Mouse (Mus musculus): ENCODE data around the gene Hemk1. TPM values are rescaled to one million over a fixed set of nuclear protein-coding genes. Genes with fewer than 3 reads are reported as not detected.

The Hemk1 gene
- polyA plus RNA-seq, 1 experiment from 2014 or later = 12.3 TPM

DNA sequence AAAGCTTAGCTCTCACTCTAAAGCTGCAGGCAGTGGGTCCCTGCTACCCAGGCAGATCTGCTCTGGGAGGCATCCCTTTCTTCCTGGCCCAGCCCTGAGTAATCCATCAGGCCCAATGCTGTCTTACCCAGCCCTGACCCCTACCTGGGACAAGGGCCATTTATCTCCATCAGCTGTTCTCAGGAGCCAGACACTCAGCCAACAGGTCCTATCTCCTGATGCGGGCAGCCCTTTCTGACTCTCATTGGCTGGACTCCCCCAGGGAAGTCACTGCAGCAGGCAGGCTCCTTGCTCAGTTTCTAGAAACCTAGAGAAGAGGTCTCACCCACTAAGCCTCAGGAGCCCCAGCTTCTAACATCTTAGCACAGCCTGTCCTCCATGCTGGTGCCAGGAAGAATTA is 30.2 kb upstream of the Hemk1 start:
- Histone ChIP-seq H3K36me3 (no peaks in the 10 kb centered on the region), H3K4me1 (no peaks in the 10 kb centered on the region), H3K9me3 (replicated peaks) (no peaks in the 10 kb centered on the region), H3K9ac (no peak overlapping the region), H3K4me2 (replicated peaks) (no peak overlapping the region), H3K27me3 (peaks cover 21% of the 10 kb centered on the region), H3K4me3 (replicated peaks) (no peak overlapping the region), H3K27ac (replicated peaks) (no peak overlapping the region)
- WGBS = 90% methylated on average over 1 of the region's 1 CpGs
- no peak for ATAC-seq (ENCODE audit: insufficient number of reproducible peaks, low FRiP score, low TSS enrichment, low read depth)

DNA sequence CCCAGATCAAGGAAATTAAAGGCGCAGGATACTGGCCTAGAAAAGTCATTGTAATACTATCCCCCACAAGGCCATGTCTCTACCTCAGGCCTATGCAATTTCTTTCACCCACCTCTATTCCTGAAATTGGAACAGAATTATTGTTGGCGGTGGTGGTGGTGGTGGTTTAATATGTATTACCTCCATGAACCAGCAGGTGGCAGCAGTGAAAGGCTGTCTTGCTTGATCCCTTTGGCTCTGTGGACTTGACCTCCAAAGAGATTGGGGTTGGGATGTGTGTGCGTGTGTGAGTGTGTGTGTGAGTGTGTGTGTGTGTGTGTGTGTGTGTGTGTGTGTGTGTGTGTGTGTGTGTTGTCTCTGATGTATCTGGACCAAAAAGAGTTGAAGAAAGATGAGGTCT is 28.5 kb upstream of the Hemk1 start:
- Histone ChIP-seq H3K4me1 (no peaks in the 10 kb centered on the region), H3K36me3 (no peaks in the 10 kb centered on the region), H3K27me3 (peaks cover 22% of the 10 kb centered on the region), H3K27ac (replicated peaks) (no peak overlapping the region), H3K9me3 (replicated peaks) (no peaks in the 10 kb centered on the region), H3K4me2 (replicated peaks) (no peak overlapping the region), H3K9ac (no peak overlapping the region), H3K4me3 (replicated peaks) (no peak overlapping the region)
- WGBS = 9% methylated on average over 3 of the region's 3 CpGs
- no peak for ATAC-seq (ENCODE audit: insufficient number of reproducible peaks, low FRiP score, low TSS enrichment, low read depth)

- no peak overlapping the region for H3K4me3 ChIP-seq (replicated peaks)
- H3K4me2 ChIP-seq (replicated peaks) = no peak overlapping the region
- WGBS = 17% methylated on average over 3 of the region's 3 CpGs
- 0 out of 2 replicates have a peak, but pooled peaks cover 2% of the 10 kb centered on the region for H3K4me1 ChIP-seq
- no peak overlapping the region for H3K27ac ChIP-seq (replicated peaks)
- no peaks in the 10 kb centered on the region for H3K36me3 ChIP-seq
- peaks cover 13% of the 10 kb centered on the region; the same call in 1 of the 2 replicates for H3K27me3 ChIP-seq
- ATAC-seq (ENCODE audit: insufficient number of reproducible peaks, low FRiP score, low TSS enrichment, low read depth) = no peak
- H3K9me3 ChIP-seq (replicated peaks) = no peaks in the 10 kb centered on the region
- H3K9ac ChIP-seq = no peak overlapping the region
Observed at GRCm38 (mm10) chr9:107360989-107361388, 22.8 kb upstream of the Hemk1 start.

- Histone ChIP-seq H3K4me1 (0 out of 2 replicates have a peak, but pooled peaks cover 2% of the 10 kb centered on the region), H3K27me3 (peaks cover 14% of the 10 kb centered on the region; the same call in 1 of the 2 replicates), H3K4me2 (replicated peaks) (no peak overlapping the region), H3K9me3 (replicated peaks) (no peaks in the 10 kb centered on the region), H3K4me3 (replicated peaks) (no peak overlapping the region), H3K9ac (no peak overlapping the region), H3K36me3 (no peaks in the 10 kb centered on the region), H3K27ac (replicated peaks) (no peak overlapping the region)
- no peak for ATAC-seq (ENCODE audit: insufficient number of reproducible peaks, low FRiP score, low TSS enrichment, low read depth)
- WGBS = 22% methylated on average over 5 of the region's 5 CpGs
Observed at GRCm38 (mm10) chr9:107357651-107358050, 19.5 kb upstream of the Hemk1 start.

GRCm38 (mm10) chr9:107355870-107356765 is 18.0 kb upstream of the Hemk1 start:
- no peak for ATAC-seq (ENCODE audit: insufficient number of reproducible peaks, low FRiP score, low TSS enrichment, low read depth)
- 0 out of 2 replicates have a peak, but pooled peaks cover 2% of the 10 kb centered on the region for H3K4me1 ChIP-seq
- no peaks in the 10 kb centered on the region for H3K36me3 ChIP-seq
- H3K4me2 ChIP-seq (replicated peaks) = no peak overlapping the region
- peaks cover 11% of the 10 kb centered on the region; the same call in 1 of the 2 replicates for H3K27me3 ChIP-seq
- 47% methylated on average over 7 of the region's 7 CpGs for WGBS
- H3K4me3 ChIP-seq (replicated peaks) = no peak overlapping the region
- H3K27ac ChIP-seq (replicated peaks) = no peak overlapping the region
- H3K9ac ChIP-seq = no peak overlapping the region
- H3K9me3 ChIP-seq (replicated peaks) = no peaks in the 10 kb centered on the region

DNA sequence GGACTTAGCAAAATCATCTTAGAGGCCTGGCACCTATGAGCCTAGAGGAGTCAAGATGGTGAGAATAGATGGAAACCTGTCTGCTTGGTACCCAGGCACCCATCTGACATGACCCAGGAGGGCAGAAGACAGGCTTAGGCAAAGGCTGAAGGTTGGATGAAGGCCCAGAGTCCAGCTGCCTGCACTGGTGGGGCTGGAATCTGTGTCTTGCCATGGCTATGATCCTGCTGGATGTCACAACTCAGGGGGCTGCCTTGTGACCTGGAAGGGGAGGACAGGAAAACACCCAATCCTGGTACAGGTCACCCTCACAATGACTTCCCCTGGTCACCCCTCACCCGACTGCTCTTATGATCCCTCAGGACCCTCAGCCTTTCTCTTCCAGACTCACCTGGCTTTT is 16.7 kb upstream of the Hemk1 start:
- ATAC-seq (ENCODE audit: insufficient number of reproducible peaks, low FRiP score, low TSS enrichment, low read depth) = no peak
- H3K27me3 ChIP-seq = peaks cover 11% of the 10 kb centered on the region; the same call in 1 of the 2 replicates
- no peak overlapping the region for H3K4me3 ChIP-seq (replicated peaks)
- no peak overlapping the region for H3K4me2 ChIP-seq (replicated peaks)
- no peak overlapping the region for H3K9ac ChIP-seq
- no peak overlapping the region for H3K27ac ChIP-seq (replicated peaks)
- 60% methylated on average over 1 of the region's 1 CpGs for WGBS
- 0 out of 2 replicates have a peak, but pooled peaks cover 2% of the 10 kb centered on the region for H3K4me1 ChIP-seq
- H3K9me3 ChIP-seq (replicated peaks) = no peaks in the 10 kb centered on the region
- H3K36me3 ChIP-seq = no peaks in the 10 kb centered on the region

DNA sequence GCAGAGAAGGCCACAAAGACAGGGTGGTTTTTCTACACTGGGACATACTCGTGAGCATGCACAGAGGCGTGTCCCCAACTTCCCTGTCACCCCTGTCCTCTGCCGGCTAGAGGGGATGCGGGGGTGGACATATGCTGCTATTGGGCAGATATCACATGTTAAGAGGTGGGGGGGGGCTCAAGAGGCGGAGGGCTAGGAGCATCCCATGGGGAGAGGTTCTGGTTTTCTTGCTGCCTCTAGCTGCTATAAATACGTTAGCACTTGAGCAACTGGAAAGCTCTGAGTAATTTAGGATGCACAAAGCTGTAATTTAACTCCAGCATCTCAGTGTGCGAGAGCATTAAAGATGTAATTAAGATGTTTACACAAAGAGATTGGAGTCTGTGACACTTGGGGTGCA is 11.2 kb upstream of the Hemk1 start:
- Histone ChIP-seq H3K27me3 (no peaks in the 10 kb centered on the region), H3K36me3 (no peaks in the 10 kb centered on the region), H3K4me2 (replicated peaks) (no peak overlapping the region), H3K4me3 (replicated peaks) (no peak overlapping the region), H3K4me1 (no peaks in the 10 kb centered on the region), H3K9me3 (replicated peaks) (no peaks in the 10 kb centered on the region), H3K9ac (no peak overlapping the region), H3K27ac (replicated peaks) (no peak overlapping the region)
- no peak for ATAC-seq (ENCODE audit: insufficient number of reproducible peaks, low FRiP score, low TSS enrichment, low read depth)
- 51% methylated on average over 7 of the region's 7 CpGs for WGBS

- Histone ChIP-seq H3K9ac (no peak overlapping the region), H3K4me2 (replicated peaks) (no peak overlapping the region), H3K4me3 (replicated peaks) (no peak overlapping the region), H3K4me1 (no peaks in the 10 kb centered on the region), H3K27me3 (no peaks in the 10 kb centered on the region), H3K27ac (replicated peaks) (no peak overlapping the region), H3K36me3 (no peaks in the 10 kb centered on the region), H3K9me3 (replicated peaks) (no peaks in the 10 kb centered on the region)
- WGBS = 66% methylated on average over 9 of the region's 9 CpGs
- ATAC-seq (ENCODE audit: insufficient number of reproducible peaks, low FRiP score, low TSS enrichment, low read depth) = no peak
Observed at GRCm38 (mm10) chr9:107347586-107348183, 9.5 kb upstream of the Hemk1 start.

DNA sequence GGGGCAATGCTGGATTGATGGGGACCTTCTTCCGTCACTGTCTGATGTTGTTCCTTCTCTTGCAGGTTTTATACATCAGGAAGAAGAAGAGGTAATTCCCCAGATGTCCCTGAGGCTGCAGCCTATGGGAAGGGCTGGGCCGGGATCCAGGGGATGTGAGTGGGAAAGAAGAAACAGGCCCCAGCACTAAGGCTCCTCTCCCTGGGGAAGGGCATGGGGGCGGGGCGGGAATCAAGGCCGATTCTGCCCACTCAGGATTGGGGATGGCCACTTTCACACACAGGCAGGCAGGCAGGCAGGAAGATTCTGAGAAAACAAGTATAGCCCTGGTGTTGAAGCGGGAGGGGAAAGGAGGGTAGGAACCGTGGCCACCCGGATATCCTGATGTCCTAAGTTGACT is 7.9 kb upstream of the Hemk1 start:
- ATAC-seq (ENCODE audit: insufficient number of reproducible peaks, low FRiP score, low TSS enrichment, low read depth) = no peak
- Histone ChIP-seq H3K4me1 (no peaks in the 10 kb centered on the region), H3K4me3 (replicated peaks) (no peak overlapping the region)

GRCm38 (mm10) chr9:107344027-107344426 is 5.9 kb upstream of the Hemk1 start:
- no peak for ATAC-seq (ENCODE audit: insufficient number of reproducible peaks, low FRiP score, low TSS enrichment, low read depth)
- Histone ChIP-seq H3K4me3 (replicated peaks) (no peak overlapping the region), H3K9me3 (replicated peaks) (no peaks in the 10 kb centered on the region), H3K4me1 (peaks cover under 1% of the 10 kb centered on the region; the same call in 1 of the 2 replicates), H3K27me3 (peaks cover 5% of the 10 kb centered on the region; the same call in 1 of the 2 replicates), H3K27ac (replicated peaks) (no peak overlapping the region), H3K9ac (no peak overlapping the region), H3K36me3 (no peaks in the 10 kb centered on the region), H3K4me2 (replicated peaks) (no peak overlapping the region)
- WGBS = 67% methylated on average over 6 of the region's 6 CpGs

More for the DNA sequence above, 7.9 kb upstream of the Hemk1 start:
- Histone ChIP-seq H3K36me3 (no peaks in the 10 kb centered on the region), H3K9ac (no peak overlapping the region), H3K9me3 (replicated peaks) (no peaks in the 10 kb centered on the region), H3K27me3 (peaks cover 4% of the 10 kb centered on the region; the same call in 1 of the 2 replicates), H3K4me2 (replicated peaks) (no peak overlapping the region), H3K27ac (replicated peaks) (no peak overlapping the region)
- 82% methylated on average over 8 of the region's 8 CpGs for WGBS

- 65% methylated on average over 8 of the region's 8 CpGs for WGBS
- H3K9ac ChIP-seq = no peak overlapping the region
- H3K4me1 ChIP-seq = peaks cover 7% of the 10 kb centered on the region
- no peaks in the 10 kb centered on the region for H3K9me3 ChIP-seq (replicated peaks)
- no peak overlapping the region for H3K4me2 ChIP-seq (replicated peaks)
- H3K4me3 ChIP-seq (replicated peaks) = no peak overlapping the region
- H3K27ac ChIP-seq (replicated peaks) = no peak overlapping the region
- H3K27me3 ChIP-seq = peaks cover 5% of the 10 kb centered on the region; the same call in 1 of the 2 replicates
- no peaks in the 10 kb centered on the region for H3K36me3 ChIP-seq
- no peak for ATAC-seq (ENCODE audit: insufficient number of reproducible peaks, low FRiP score, low TSS enrichment, low read depth)
Observed at GRCm38 (mm10) chr9:107343146-107343943, 5.2 kb upstream of the Hemk1 start.

Data from embryonic facial prominence, embryonic 15.5 days (tissue).